Mouse (Mus musculus) adrenal gland, postnatal 4 days (tissue): Measurements from ENCODE around the gene Fyn. TPM values are rescaled to one million over a fixed set of nuclear protein-coding genes. Genes with fewer than 3 reads are reported as not detected.

Experiments used
- DNase-seq, 2 experiments: peaks; one replicate each; pipeline ENCODE4 v3.0.0; 2021 to 2022; ENCODE audit warnings: low spot score in 2 of 2, mixed read lengths in 2 of 2
- long read RNA-seq, 2 experiments: library from polyadenylated mRNA; stranded (forward); transcript quantifications; one replicate each; pipeline ENCODE4 v2.0.0; 2021
- total RNA-seq, 2 experiments: library from RNA; stranded (reverse); gene quantifications; 2 replicates each; pipeline ENCODE4 v1.2.3; 2021

Gene Fyn
- 10 to 100 TPM; 67.7 to 74.4 TPM for total RNA-seq
- long read RNA-seq, experiment 1, transcript Fyn-201 (14 exons, 3,562 nt): minor isoform, 9 of 46 reads
- long read RNA-seq, experiment 1, transcript Fyn-202 (14 exons, 3,528 nt): major isoform, 25 of 46 reads
- long read RNA-seq, experiment 1, partial matches to known transcripts: 7 of 46 reads
- long read RNA-seq, experiment 1, other reads (novel, unspliced or antisense): 4 of 46 reads
- long read RNA-seq, experiment 2, transcript Fyn-202 (14 exons, 3,528 nt): major isoform, 55 of 109 reads
- long read RNA-seq, experiment 2, transcript Fyn-201 (14 exons, 3,562 nt): minor isoform, 19 of 109 reads
- long read RNA-seq, experiment 2, partial matches to known transcripts: 11 of 109 reads
- long read RNA-seq, experiment 2, other reads (novel, unspliced or antisense): 21 of 109 reads

- DNase-seq: no peak
These were observed at the start of gene Fyn for GRCm38 (mm10) chr10:39368572-39369135. Gene Fyn, plus strand, starts transcription at chr10:39368855.

DNA sequence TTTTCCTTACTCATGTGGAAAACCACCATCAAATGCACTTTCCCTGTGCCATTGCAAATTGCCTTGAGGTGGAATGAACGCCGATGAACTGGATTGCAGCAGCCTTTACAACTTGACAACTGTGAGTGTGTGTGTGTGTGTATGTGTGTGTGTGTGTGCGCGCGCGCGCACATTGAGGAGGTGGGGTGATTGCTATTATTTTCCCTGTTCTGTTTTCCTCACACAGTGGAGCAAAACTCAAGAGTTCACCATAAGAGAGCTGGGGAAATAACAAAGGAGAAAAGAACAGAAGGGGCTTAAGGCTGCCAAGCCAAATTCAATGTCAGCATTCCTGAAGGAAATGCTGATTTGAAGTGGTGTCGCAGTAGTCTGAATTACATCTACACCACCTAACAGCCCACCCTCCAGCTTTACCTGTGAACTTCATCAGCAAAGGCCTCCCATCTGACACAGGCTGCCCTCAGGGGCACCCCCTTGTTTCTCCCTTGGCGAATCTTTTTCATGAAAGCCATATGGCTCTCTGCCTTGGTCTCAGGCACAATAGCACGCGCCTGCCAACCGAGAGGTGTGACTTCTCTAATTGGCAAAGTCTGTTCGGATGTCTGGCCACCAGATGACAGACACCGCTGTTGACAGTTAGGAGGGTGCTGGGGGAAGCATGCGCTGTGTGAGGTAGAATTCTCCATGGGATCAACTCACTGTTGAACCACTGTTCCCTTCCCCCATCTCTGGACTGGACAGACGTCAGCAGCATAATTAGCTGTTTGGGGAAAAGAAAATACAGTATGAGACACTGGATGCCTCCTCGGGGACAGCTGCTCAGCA, 47.6 kb upstream of the Fyn start:
- no peak for DNase-seq

DNA sequence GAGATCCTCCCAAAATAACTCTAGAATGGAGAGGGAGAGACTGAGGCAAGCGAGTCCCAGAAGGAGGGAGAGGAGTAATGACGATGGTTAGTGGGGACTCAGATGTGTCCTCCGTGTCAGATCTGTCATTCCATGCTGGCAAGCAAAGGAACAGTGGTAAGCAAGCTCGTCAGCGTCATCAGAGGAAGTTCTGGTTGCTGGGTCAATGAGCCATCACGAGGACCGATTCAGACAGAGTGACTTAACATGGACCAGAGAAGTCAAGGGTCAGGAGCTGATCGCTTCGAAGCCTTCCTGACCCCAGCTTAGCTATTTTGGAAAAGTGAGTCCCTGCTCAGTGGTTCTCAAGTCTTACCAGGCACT, 47.1 kb upstream of the Fyn start:
- no peak for DNase-seq

- DNase-seq: no peak
These were observed 46.5 kb upstream of the Fyn start for GRCm38 (mm10) chr10:39322143-39322542.

DNA sequence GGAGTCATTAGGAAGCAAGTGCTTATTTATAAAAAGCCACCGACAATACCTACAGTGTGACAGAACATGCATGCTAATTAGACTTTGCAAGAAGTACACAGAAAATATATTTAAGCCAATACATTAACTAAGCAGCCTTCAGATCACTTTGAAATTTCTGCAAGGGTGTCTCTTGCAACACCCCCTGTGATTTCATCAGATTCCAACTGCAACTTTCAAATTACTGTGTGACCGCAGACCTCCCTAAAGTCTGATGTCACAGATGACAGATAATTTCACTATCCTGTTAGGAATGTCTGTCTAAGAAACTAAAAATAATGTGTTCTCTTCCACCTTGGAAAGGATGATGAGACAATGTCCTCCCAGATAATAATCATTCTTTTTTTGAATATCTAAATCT, 44.4 kb upstream of the Fyn start:
- DNase-seq: no peak

DNA sequence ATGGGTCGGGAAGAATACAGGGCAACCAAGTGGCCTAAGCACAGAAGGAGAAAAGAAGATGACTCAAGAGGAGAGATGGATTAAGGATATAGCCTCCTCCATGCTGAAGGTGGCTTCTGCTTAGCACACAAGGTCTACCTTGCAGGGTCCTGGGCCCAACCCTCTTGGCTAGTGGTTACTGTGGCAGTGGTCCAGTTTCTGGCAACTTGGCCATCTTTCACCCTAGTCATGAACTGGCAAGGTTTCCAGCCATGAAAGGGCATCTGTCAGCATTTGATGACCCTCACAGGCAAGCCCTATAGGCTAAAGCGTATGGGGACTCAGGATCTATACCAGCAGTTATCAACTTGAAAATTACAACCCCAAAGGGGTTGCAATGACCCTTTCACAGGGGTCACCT, 40.0 kb upstream of the Fyn start:
- DNase-seq: no peak

DNA sequence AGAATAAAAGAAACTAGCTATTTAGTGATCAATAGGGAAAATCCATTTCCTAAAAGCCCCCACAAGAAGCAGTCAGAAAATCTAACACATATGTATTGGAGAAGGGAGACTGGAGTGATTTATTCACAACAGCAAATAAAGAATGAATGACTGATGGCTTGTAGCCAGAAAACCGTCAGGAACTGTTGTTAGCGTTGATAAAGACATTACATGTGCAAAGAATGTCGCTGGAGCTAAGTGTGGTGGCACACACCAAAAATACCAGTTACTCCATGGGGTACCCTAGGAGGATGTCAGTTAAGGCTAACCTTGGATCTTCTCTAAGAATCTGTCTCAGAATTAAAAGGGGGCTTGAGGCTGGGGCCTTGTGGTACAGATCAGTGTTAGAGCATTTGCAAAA, 34.3 kb upstream of the Fyn start:
- no peak for DNase-seq

- DNase-seq: no peak
These were observed 32.8 kb upstream of the Fyn start for GRCm38 (mm10) chr10:39335880-39336279.

- no peak for DNase-seq
These were observed 29.3 kb upstream of the Fyn start for GRCm38 (mm10) chr10:39339189-39339968.

DNA sequence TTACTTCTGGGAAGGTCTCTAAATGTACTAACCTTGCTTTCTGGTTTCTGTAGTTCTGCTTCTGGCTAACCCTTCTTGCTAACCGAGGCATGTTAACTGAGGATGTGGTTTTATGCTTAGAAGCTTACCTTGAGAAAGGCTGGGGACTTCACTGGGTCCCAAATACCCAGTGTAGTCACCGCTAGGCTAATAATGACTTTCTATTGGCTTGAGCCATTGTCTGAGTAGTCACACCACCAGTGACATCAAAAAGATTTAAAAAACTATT, 28.8 kb upstream of the Fyn start:
- DNase-seq: no peak

DNA sequence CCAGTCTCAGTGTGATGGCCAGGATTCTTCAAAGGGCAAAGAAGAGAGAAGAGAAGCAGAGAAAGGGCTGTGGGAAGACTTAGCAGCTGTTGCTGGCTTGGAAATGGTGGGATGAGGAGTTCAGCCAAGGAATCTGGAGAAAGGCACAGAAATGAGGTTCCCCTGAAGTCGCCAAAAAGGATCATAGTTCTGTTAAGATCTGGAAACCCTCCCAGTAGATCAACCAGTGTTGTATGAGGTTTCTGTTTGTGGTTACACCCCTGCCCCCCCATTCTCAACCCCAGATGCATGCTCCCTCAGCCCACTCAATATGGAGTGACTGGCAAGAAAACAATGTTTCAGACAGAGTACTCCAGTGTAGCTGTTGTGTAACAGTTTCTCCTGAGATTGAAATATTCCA, 25.1 kb upstream of the Fyn start:
- no peak for DNase-seq

GRCm38 (mm10) chr10:39345921-39346320, 22.7 kb upstream of the Fyn start:
- no peak for DNase-seq

GRCm38 (mm10) chr10:39349781-39350364, 18.8 kb upstream of the Fyn start:
- DNase-seq: no peak

DNA sequence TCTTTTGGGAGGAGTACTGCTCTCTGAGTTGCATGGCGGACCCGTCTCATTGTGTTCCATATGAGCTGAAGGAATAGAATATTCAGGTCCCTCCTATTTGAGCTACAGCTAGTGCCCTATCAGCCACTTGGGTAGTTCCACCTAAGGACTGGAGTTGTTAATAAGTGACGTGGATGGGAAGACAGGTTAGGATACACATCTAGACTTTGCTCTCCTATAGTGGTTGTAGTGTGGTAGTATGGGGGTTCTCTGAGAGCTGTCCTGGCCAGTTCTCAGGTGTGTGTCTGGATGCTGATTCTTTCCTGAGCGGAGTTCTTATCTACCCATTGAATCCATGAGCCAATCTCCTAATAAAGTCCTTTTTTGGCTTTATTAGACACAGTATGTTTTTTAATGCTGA, 4.5 kb upstream of the Fyn start:
- DNase-seq: no peak

- DNase-seq: peak; percentile 87 to 93
These were observed 862 bp downstream of the Fyn start for GRCm38 (mm10) chr10:39369502-39369931.

GRCm38 (mm10) chr10:39369977-39370785, 1.5 kb downstream of the Fyn start:
- peak in 1 of 2 experiments; percentile 17 for DNase-seq

DNA sequence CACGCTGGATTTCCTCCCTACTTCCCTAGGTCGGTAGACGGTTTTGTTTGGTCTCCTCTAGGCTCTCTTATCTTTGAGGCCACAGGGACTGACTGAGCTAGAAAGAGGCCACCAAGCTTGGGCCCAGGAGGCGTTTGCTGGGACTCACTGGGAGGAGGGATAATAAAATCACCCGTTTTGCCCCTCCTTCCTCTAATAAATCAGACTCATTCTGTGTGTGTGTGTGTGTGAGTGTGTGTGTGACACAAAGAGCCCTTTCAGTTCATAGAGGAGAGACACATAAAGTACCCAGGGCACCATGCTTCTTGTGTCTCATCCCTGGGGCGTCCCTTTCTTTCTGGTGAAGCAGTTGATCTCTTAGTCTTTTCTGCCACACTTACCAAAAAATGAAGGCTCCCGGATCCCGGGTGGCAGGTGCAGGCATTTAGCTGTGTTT, 2.1 kb downstream of the Fyn start:
- DNase-seq: no peak

DNA sequence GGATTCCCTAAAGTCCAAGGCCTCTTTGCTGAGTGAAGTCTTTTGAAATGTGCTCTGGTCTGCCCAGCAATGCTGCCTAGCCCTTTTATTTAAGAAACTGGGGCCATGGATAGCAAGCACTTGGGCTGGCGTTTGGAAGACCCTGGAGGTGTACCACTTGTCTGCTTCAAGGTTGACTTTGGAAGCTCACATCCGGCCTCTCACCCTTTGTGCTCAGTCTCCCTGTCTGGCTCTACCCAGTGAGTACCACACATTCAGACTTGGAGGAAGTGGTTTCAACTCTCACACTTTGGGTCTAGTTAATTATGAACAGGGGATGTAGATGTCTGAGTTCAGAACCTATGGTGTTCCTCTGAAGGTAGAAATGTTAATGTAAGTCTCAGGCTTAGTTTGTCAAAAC, 2.8 kb downstream of the Fyn start:
- no peak for DNase-seq

DNA sequence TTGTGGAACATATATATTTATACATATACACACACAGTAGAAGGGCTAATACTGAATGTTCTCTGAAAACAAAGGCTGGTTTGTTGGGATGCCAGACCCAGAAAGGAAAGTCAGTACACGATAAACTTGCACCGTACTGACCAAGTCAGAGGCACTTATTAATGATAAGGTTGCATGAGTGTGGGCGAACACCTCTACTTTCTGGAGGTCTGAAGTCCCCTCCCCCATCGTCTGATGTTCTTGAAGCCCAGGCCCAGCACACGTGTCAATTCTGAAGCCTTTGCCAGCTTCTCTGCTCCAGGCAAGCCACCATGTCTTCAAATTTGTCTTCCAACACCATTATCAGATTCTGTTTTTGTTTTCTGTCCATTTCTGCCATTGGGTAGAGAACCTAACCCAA, 3.3 kb downstream of the Fyn start:
- DNase-seq: no peak

- DNase-seq: no peak
These were observed 8.0 kb downstream of the Fyn start for GRCm38 (mm10) chr10:39376676-39377075.
